Mouse (Mus musculus) heart, postnatal 25 days (tissue): Measurements from ENCODE around the gene Cd300c2. TPM values are rescaled to one million over a fixed set of nuclear protein-coding genes. Genes with fewer than 3 reads are reported as not detected.
"Not testable (repeated sequence)": the region's sequence is repeated elsewhere in the genome, so short reads cannot be mapped to it uniquely, and the experiment has no call there.

Experiments
- DNase-seq: peaks from one replicate; pipeline ENCODE4 v3.0.0; 2022; ENCODE audit warnings: low spot score
- intact Hi-C: fragments of 180-260 bp; cut with DNase I; formaldehyde crosslinking; loops from one replicate; pipeline ENCODE4 v1.15.1; 2025
- total RNA-seq, 2 experiments: library from RNA; stranded (reverse); gene quantifications; 2 replicates each; pipeline ENCODE4 v1.2.3; 2021

Cd300c2 gene
- 1 to 10 TPM; 1.4 to 2.2 TPM for total RNA-seq

- intact Hi-C loops = no loop called here
- no peak for DNase-seq
Observed at GRCm38 (mm10) chr11:115001474-115002040, at the start of gene Cd300c2. Gene Cd300c2, minus strand, starts transcription at chr11:115001880.

- intact Hi-C loops = no loop called here
- no peak for DNase-seq
Observed at GRCm38 (mm10) chr11:115049282-115049895, 47.7 kb upstream of the Cd300c2 start.

- DNase-seq = no peak
- intact Hi-C loops = no loop called here
Observed at GRCm38 (mm10) chr11:115048259-115048658, 46.6 kb upstream of the Cd300c2 start, which contains the start of gene Cd300ld3. Gene Cd300ld3, minus strand, starts transcription at chr11:115048409.

GRCm38 (mm10) chr11:115037669-115038068, 36.0 kb upstream of the Cd300c2 start, which contains the start of gene Cd300ld5:
Gene Cd300ld5, minus strand, starts transcription at chr11:115037769.
- intact Hi-C loops, DNase-seq: not testable (repeated sequence)

- intact Hi-C loops, DNase-seq: not testable (repeated sequence)
Observed at GRCm38 (mm10) chr11:115026912-115027311, 25.2 kb upstream of the Cd300c2 start, which contains the start of gene Cd300ld4. Gene Cd300ld4, minus strand, starts transcription at chr11:115027012.

GRCm38 (mm10) chr11:115016093-115016492, 14.4 kb upstream of the Cd300c2 start, which contains the start of gene Cd300ld2:
Gene Cd300ld2, minus strand, starts transcription at chr11:115016193.
- DNase-seq, intact Hi-C loops: not testable (repeated sequence)

- DNase-seq = no peak
- intact Hi-C loops = no loop called here
Observed at GRCm38 (mm10) chr11:115004070-115004469, 2.4 kb upstream of the Cd300c2 start.

- intact Hi-C loops = no loop called here
- DNase-seq = no peak
Observed at GRCm38 (mm10) chr11:114989793-114990192, 11.9 kb downstream of the Cd300c2 start, which contains the start of gene Cd300ld. Gene Cd300ld, minus strand, starts transcription at chr11:114989922.

- no peak for DNase-seq
- intact Hi-C loops = no loop called here
Observed at GRCm38 (mm10) chr11:114981866-114982265, 19.8 kb downstream of the Cd300c2 start.

- intact Hi-C loops = no loop called here
- DNase-seq = no peak
Observed at GRCm38 (mm10) chr11:114972726-114973125, 29.0 kb downstream of the Cd300c2 start.

GRCm38 (mm10) chr11:114968752-114969207, 32.9 kb downstream of the Cd300c2 start, which contains the start of gene Cd300c:
Gene Cd300c, minus strand, starts transcription at chr11:114969157.
- no peak for DNase-seq
- intact Hi-C loops = no loop called here

- DNase-seq = no peak
- intact Hi-C loops = no loop called here
Observed at GRCm38 (mm10) chr11:114965182-114965828, 36.4 kb downstream of the Cd300c2 start.

GRCm38 (mm10) chr11:114960369-114960768, 41.3 kb downstream of the Cd300c2 start:
- no peak for DNase-seq
- intact Hi-C loops = no loop called here

Other genes starting within 250 kb of the Cd300c2 start
- under 1 TPM; 0.13 to 0.25 TPM for gene Kif19a, start 236.5 kb downstream of the Cd300c2 start, total RNA-seq
- gene Btbd17, start 205.9 kb downstream of the Cd300c2 start, total RNA-seq = not detected
- gene Gpr142, start 203.0 kb downstream of the Cd300c2 start, total RNA-seq = not detected
- 1 to 10 TPM; 6.4 to 9.7 TPM for gene Gprc5c, start 150.7 kb downstream of the Cd300c2 start, total RNA-seq
- gene Cd300a, start 111.8 kb downstream of the Cd300c2 start, total RNA-seq = under 1 TPM; 0.81 to 0.99 TPM
- gene Cd300lb, start 67.5 kb downstream of the Cd300c2 start, total RNA-seq = 1 to 10 TPM; 1.0 to 1.2 TPM
- gene Cd300c, start 32.7 kb downstream of the Cd300c2 start, total RNA-seq = not detected
- 1 to 10 TPM; 1.1 to 1.2 TPM for gene Cd300ld, start 12.0 kb downstream of the Cd300c2 start, total RNA-seq
- gene Cd300ld2, start 14.3 kb upstream of the Cd300c2 start, total RNA-seq = not detected
- gene Cd300ld4, start 25.1 kb upstream of the Cd300c2 start, total RNA-seq = under 1 TPM in 1 of 2 experiments, not detected in 1; 0.50 TPM
- 1 to 10 TPM; 1.2 to 1.9 TPM for gene Cd300ld5, start 35.9 kb upstream of the Cd300c2 start, total RNA-seq
- 1 to 10 TPM; 9.0 to 9.7 TPM for gene Cd300ld3, start 46.5 kb upstream of the Cd300c2 start, total RNA-seq
- gene Cd300e, start 60.3 kb upstream of the Cd300c2 start, total RNA-seq = under 1 TPM; 0.28 to 0.42 TPM
- under 1 TPM; 0.67 to 0.75 TPM for gene Rab37, start 89.6 kb upstream of the Cd300c2 start, total RNA-seq
- under 1 TPM in 1 of 2 experiments, not detected in 1; 0.28 TPM for gene Cd300lf, start 132.1 kb upstream of the Cd300c2 start, total RNA-seq
- 10 to 100 TPM; 10.1 to 12.9 TPM for gene Slc9a3r1, start 161.5 kb upstream of the Cd300c2 start, total RNA-seq
- 10 to 100 TPM; 10.0 to 10.5 TPM for gene Tmem104, start 185.6 kb upstream of the Cd300c2 start, total RNA-seq
- 10 to 100 TPM; 19.3 to 23.0 TPM for gene Nat9, start 186.0 kb upstream of the Cd300c2 start, total RNA-seq